Mouse (Mus musculus) limb, embryonic 10.5 days (tissue): ENCODE data around the gene Cldn6. TPM values are rescaled to one million over a fixed set of nuclear protein-coding genes. Genes with fewer than 3 reads are reported as not detected.

Experiments used
- DNase-seq: peaks from one replicate; pipeline ENCODE4 v3.0.0-alpha.2; 2017; ENCODE audit warnings: low spot score
- H3K27ac ChIP-seq: fragments of 300-500 bp; sonication (generic); 2 replicates; pipeline ENCODE4 v1.5.1; 2016; ENCODE audit warnings: mild to moderate bottlenecking
- H3K27me3 ChIP-seq: fragments of 300-500 bp; sonication (generic); 2 replicates; pipeline ENCODE4 v1.6.1; 2016; ENCODE audit warnings: low read depth, mild to moderate bottlenecking; ENCODE audit not compliant: poor library complexity, severe bottlenecking
- H3K36me3 ChIP-seq: fragments of 300-500 bp; sonication (generic); 2 replicates; pipeline ENCODE4 v1.6.1; 2016; ENCODE audit warnings: mild to moderate bottlenecking, moderate library complexity
- H3K4me1 ChIP-seq: fragments of 300-500 bp; sonication (generic); 2 replicates; pipeline ENCODE4 v1.6.1; 2016
- H3K4me3 ChIP-seq: fragments of 300-500 bp; sonication (generic); 2 replicates; pipeline ENCODE4 v1.5.1; 2016; ENCODE audit warnings: mild to moderate bottlenecking, moderate library complexity
- H3K9me3 ChIP-seq: fragments of 300-500 bp; sonication (generic); replicated peaks from 2 replicates; pipeline ENCODE4 v1.6.1; 2016; ENCODE audit warnings: mild to moderate bottlenecking
- WGBS: fragments of 180-500 bp; shearing (Covaris S2); methylation state at CpG from one replicate; pipeline ENCODE4 v1.1.7; 2016; 5-methylcytosine and 5-hydroxymethylcytosine counted together
- polyA plus RNA-seq: library from polyadenylated mRNA; unstranded; fragments of >200 nt; fragmentation: Nextera tagmentation; extraction: Ambion mirVana; gene quantifications from 2 replicates; pipeline ENCODE4 v1.2.1, GENCODE M21; 2016

The Cldn6 gene
- polyA plus RNA-seq, 1 experiment from 2014 or later, result 32.7 TPM

GRCm38 (mm10) chr17:23680336-23680735, 1.3 kb downstream of the Cldn6 start:
- Histone ChIP-seq H3K4me3 (0 out of 2 replicates have a peak overlapping the region, but pooled peaks have one; percentile 36), H3K36me3 (no peaks in the 10 kb centered on the region), H3K4me1 (peaks cover 55% of the 10 kb centered on the region), H3K9me3 (no peaks in the 10 kb centered on the region), H3K27me3 (peaks cover 93% of the 10 kb centered on the region), H3K27ac (no peak overlapping the region)
- DNase-seq, result no peak
- 70% methylated on average over 9 of the region's 9 CpGs for WGBS

- Histone ChIP-seq H3K4me1 (peaks cover 47% of the 10 kb centered on the region), H3K4me3 (no peak overlapping the region), H3K9me3 (no peaks in the 10 kb centered on the region), H3K27me3 (peaks cover 91% of the 10 kb centered on the region), H3K36me3 (no peaks in the 10 kb centered on the region), H3K27ac (no peak overlapping the region)
- no peak for DNase-seq
- 74% methylated on average over 10 of the region's 10 CpGs for WGBS
Measured at GRCm38 (mm10) chr17:23681086-23681485, 2.0 kb downstream of the Cldn6 start.

- Histone ChIP-seq H3K27me3 (peaks cover 82% of the 10 kb centered on the region), H3K4me3 (no peak overlapping the region; the same call in 1 of the 2 replicates), H3K27ac (no peak overlapping the region), H3K4me1 (peaks cover 37% of the 10 kb centered on the region), H3K36me3 (no peaks in the 10 kb centered on the region), H3K9me3 (no peaks in the 10 kb centered on the region)
- DNase-seq, result no peak
- 67% methylated on average over 4 of the region's 4 CpGs for WGBS
Measured at GRCm38 (mm10) chr17:23682092-23682491, 3.0 kb downstream of the Cldn6 start.

GRCm38 (mm10) chr17:23682530-23682929, 3.5 kb downstream of the Cldn6 start:
- Histone ChIP-seq H3K4me1 (peaks cover 36% of the 10 kb centered on the region), H3K36me3 (no peaks in the 10 kb centered on the region), H3K4me3 (peak overlapping the region; percentile 20; the same call in 1 of the 2 replicates), H3K27me3 (peaks cover 82% of the 10 kb centered on the region), H3K27ac (no peak overlapping the region; the same call in 1 of the 2 replicates), H3K9me3 (no peaks in the 10 kb centered on the region)
- 62% methylated on average over 3 of the region's 3 CpGs for whole genome bisulfite sequencing
- no peak for DNase-seq

GRCm38 (mm10) chr17:23683226-23683625, 4.2 kb downstream of the Cldn6 start:
- peak overlapping the region; percentile 68; the same call in 1 of the 2 replicates for H3K27ac ChIP-seq
- WGBS, result 16% methylated on average over 15 of the region's 15 CpGs
- H3K4me3 ChIP-seq, result peak overlapping the region; percentile 20
- H3K4me1 ChIP-seq, result peaks cover 36% of the 10 kb centered on the region
- peaks cover 76% of the 10 kb centered on the region for H3K27me3 ChIP-seq
- H3K9me3 ChIP-seq, result no peaks in the 10 kb centered on the region
- DNase-seq, result no peak
- H3K36me3 ChIP-seq, result no peaks in the 10 kb centered on the region

GRCm38 (mm10) chr17:23683856-23684672, 5.0 kb downstream of the Cldn6 start, which contains the start of gene Cldn9:
Gene Cldn9, minus strand, starts transcription at chr17:23684026.
- Histone ChIP-seq H3K4me3 (peak within 1 kb of the TSS; percentile 20), H3K27me3 (peaks cover 68% of the 10 kb centered on the region), H3K9me3 (no peaks in the 10 kb centered on the region), H3K4me1 (peaks cover 34% of the 10 kb centered on the region), H3K27ac (peak within 1 kb of the TSS; percentile 68), H3K36me3 (no peaks in the 10 kb centered on the region)
- 13% methylated on average over 15 of the region's 15 CpGs for WGBS
- no peak for DNase-seq

GRCm38 (mm10) chr17:23694491-23694890, 15.4 kb downstream of the Cldn6 start:
- no peak overlapping the region for H3K4me3 ChIP-seq
- H3K27me3 ChIP-seq, result peaks cover 28% of the 10 kb centered on the region
- H3K36me3 ChIP-seq, result no peaks in the 10 kb centered on the region
- 64% methylated on average over 1 of the region's 1 CpGs for WGBS
- no peak for DNase-seq
- H3K9me3 ChIP-seq, result no peaks in the 10 kb centered on the region
- peaks cover 42% of the 10 kb centered on the region for H3K4me1 ChIP-seq
- H3K27ac ChIP-seq, result peak overlapping the region; percentile 66

GRCm38 (mm10) chr17:23695801-23696200, 16.8 kb downstream of the Cldn6 start:
- H3K27me3 ChIP-seq, result peaks cover 41% of the 10 kb centered on the region
- H3K36me3 ChIP-seq, result no peaks in the 10 kb centered on the region
- WGBS, result 1% methylated on average over 3 of the region's 3 CpGs
- peak; percentile 62 for DNase-seq
- H3K4me1 ChIP-seq, result peaks cover 48% of the 10 kb centered on the region
- H3K9me3 ChIP-seq, result no peaks in the 10 kb centered on the region
- H3K27ac ChIP-seq, result peak overlapping the region; percentile 66
- no peak overlapping the region for H3K4me3 ChIP-seq

GRCm38 (mm10) chr17:23699131-23700077, 20.4 kb downstream of the Cldn6 start:
- 3% methylated on average over 99 of the region's 101 CpGs for WGBS
- H3K9me3 ChIP-seq, result no peaks in the 10 kb centered on the region
- peak overlapping the region; percentile 73 for H3K27ac ChIP-seq
- no peaks in the 10 kb centered on the region for H3K36me3 ChIP-seq
- peak overlapping the region; percentile 78 for H3K4me3 ChIP-seq
- H3K27me3 ChIP-seq, result peaks cover 60% of the 10 kb centered on the region
- no peak for DNase-seq
- H3K4me1 ChIP-seq, result peaks cover 44% of the 10 kb centered on the region

GRCm38 (mm10) chr17:23700079-23700478, 21.0 kb downstream of the Cldn6 start:
- H3K27me3 ChIP-seq, result peaks cover 60% of the 10 kb centered on the region
- H3K4me1 ChIP-seq, result peaks cover 41% of the 10 kb centered on the region
- H3K36me3 ChIP-seq, result no peaks in the 10 kb centered on the region
- peak; percentile 83 for DNase-seq
- peak overlapping the region; percentile 73 for H3K27ac ChIP-seq
- WGBS, result under 1% methylated on average over 28 of the region's 28 CpGs
- peak overlapping the region; percentile 78 for H3K4me3 ChIP-seq
- no peaks in the 10 kb centered on the region for H3K9me3 ChIP-seq

GRCm38 (mm10) chr17:23703301-23703700, 24.3 kb downstream of the Cldn6 start:
- 89% methylated on average over 9 of the region's 9 CpGs for WGBS
- Histone ChIP-seq H3K4me1 (peaks cover 19% of the 10 kb centered on the region), H3K27ac (no peak overlapping the region), H3K27me3 (peaks cover 44% of the 10 kb centered on the region), H3K4me3 (no peak overlapping the region), H3K9me3 (no peaks in the 10 kb centered on the region), H3K36me3 (no peaks in the 10 kb centered on the region)
- DNase-seq, result no peak

GRCm38 (mm10) chr17:23704741-23705140, 25.7 kb downstream of the Cldn6 start:
- WGBS, result 52% methylated on average over 7 of the region's 7 CpGs
- peaks cover 32% of the 10 kb centered on the region for H3K27me3 ChIP-seq

More at GRCm38 (mm10) chr17:23704741-23705140, 25.7 kb downstream of the Cldn6 start:
- Histone ChIP-seq H3K36me3 (no peaks in the 10 kb centered on the region), H3K27ac (no peak overlapping the region), H3K4me1 (peaks cover 11% of the 10 kb centered on the region), H3K4me3 (no peak overlapping the region), H3K9me3 (no peaks in the 10 kb centered on the region)
- DNase-seq, result no peak
